Mouse (Mus musculus) neural tube, embryonic 12.5 days (tissue): ENCODE data around the gene Ube2l6. TPM values are rescaled to one million over a fixed set of nuclear protein-coding genes. Genes with fewer than 3 reads are reported as not detected.
"Not testable (repeated sequence)": the region's sequence is repeated elsewhere in the genome, so short reads cannot be mapped to it uniquely, and the experiment has no call there.

ENCODE experiments used
- ATAC-seq: fragments of 200-750 bp; cut with Nextera tagmentation; 2 replicates; pipeline ENCODE4 v1.8.0; 2017; ENCODE audit warnings: low read depth, mild to moderate bottlenecking, moderate TSS enrichment, moderate library complexity; ENCODE audit not compliant: low FRiP score
- H3K27ac ChIP-seq: fragments of 300-500 bp; sonication (generic); 2 replicates; pipeline ENCODE4 v1.5.1; 2016
- H3K27me3 ChIP-seq: fragments of 300-500 bp; sonication (generic); replicated peaks from 2 replicates; pipeline ENCODE4 v1.6.1; 2016; ENCODE audit warnings: mild to moderate bottlenecking
- H3K36me3 ChIP-seq: fragments of 300-500 bp; sonication (generic); 2 replicates; pipeline ENCODE4 v1.6.1; 2016; ENCODE audit warnings: mild to moderate bottlenecking
- H3K4me1 ChIP-seq: fragments of 300-500 bp; sonication (generic); 2 replicates; pipeline ENCODE4 v1.6.1; 2016
- H3K4me2 ChIP-seq: fragments of 300-500 bp; sonication (generic); replicated peaks from 2 replicates; pipeline ENCODE4 v1.6.1; 2016; ENCODE audit warnings: mild to moderate bottlenecking
- H3K4me3 ChIP-seq: fragments of 300-500 bp; sonication (generic); 2 replicates; pipeline ENCODE4 v1.5.1; 2016
- H3K9ac ChIP-seq: fragments of 300-500 bp; sonication (generic); 2 replicates; pipeline ENCODE4 v1.6.1; 2016; ENCODE audit warnings: mild to moderate bottlenecking
- H3K9me3 ChIP-seq: fragments of 300-500 bp; sonication (generic); 2 replicates; pipeline ENCODE4 v1.6.1; 2016; ENCODE audit warnings: mild to moderate bottlenecking
- WGBS: fragments of 180-500 bp; shearing (Covaris S2); methylation state at CpG from one replicate; pipeline ENCODE4 v1.1.7; 2016; 5-methylcytosine and 5-hydroxymethylcytosine counted together
- polyA plus RNA-seq: library from polyadenylated mRNA; unstranded; fragments of >200 nt; fragmentation: Nextera tagmentation; extraction: Ambion mirVana; gene quantifications from 2 replicates; pipeline ENCODE4 v1.2.1, GENCODE M21; 2016

Gene Ube2l6
- polyA plus RNA-seq, 1 experiment from 2014 or later: 23.2 TPM

DNA sequence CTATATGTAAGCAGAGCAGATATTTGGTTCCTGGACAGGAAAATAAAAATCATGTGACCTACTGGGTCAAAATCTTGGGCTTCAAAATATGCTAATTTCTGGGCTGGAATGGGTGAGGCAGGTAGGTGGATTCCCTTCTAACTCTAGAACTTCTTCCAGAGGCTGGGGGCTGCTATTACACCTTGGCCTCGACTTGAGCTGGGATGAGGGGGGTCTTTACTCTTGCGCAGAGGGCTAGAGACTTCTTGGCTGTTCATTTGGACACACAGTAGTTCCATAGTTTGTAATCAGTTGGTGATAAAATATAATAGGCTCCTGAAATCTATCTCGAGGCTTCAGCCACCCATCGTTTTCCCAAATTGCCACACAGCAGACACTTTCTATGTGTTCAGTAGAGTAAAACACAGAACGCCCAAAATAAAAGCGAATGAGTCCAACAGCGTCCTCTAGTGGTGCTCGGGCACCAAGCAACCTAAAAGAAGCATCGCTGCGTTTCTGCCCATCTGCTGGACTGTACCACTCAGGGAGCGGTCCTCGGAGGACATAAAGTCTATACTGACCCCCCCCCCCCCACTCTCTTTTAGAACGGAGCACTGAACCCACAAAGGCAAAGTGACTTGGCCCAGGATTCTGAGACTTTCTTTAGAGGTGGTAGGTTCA, 665 bp upstream of the Ube2l6 start:
- 10% methylated on average over 13 of the region's 13 CpGs for WGBS
- Histone ChIP-seq H3K27me3 (no peaks in the 10 kb centered on the region), H3K9ac (peak overlapping the region; percentile 52), H3K4me2 (peak overlapping the region; percentile 97), H3K36me3 (no peaks in the 10 kb centered on the region), H3K9me3 (0 out of 2 replicates have a peak, but pooled peaks cover 4% of the 10 kb centered on the region), H3K4me3 (peak overlapping the region; percentile 57), H3K4me1 (no peaks in the 10 kb centered on the region; the same call in 1 of the 2 replicates), H3K27ac (no peak overlapping the region)
- ATAC-seq: peak; percentile 74

DNA sequence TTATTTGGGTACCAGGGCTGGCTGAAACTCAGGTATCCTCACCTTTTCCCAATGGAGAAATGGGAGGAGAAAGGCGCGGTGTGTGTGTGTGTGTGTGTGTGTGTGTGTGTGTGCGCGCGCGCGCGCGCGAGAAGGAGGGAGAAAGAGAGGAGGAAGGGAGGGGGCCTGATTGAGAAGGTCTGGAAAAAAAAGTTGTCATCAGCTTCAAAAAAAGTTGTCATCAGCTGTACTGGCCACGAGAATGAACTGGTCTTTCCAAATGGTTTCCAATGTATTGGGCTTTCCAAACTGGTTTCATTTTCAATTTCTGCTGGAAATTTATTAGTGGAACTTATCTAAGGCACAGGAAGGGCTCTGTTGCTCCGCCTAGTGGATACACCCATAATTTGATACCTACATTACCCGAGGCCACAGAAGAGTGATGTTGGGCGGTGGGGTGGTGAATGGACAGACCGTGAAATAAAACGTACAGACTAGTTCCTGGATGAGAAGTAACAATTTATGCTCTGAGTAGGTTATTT, 473 bp downstream of the Ube2l6 start:
- peak overlapping the region; percentile 97 for H3K4me2 ChIP-seq
- ATAC-seq: peak; percentile 62
- under 1% methylated on average over 16 of the region's 16 CpGs for WGBS
- peak overlapping the region; percentile 52 for H3K9ac ChIP-seq
- no peaks in the 10 kb centered on the region for H3K36me3 ChIP-seq
- H3K9me3 ChIP-seq: 0 out of 2 replicates have a peak, but pooled peaks cover 4% of the 10 kb centered on the region
- H3K27ac ChIP-seq: no peak overlapping the region
- no peaks in the 10 kb centered on the region; the same call in 1 of the 2 replicates for H3K4me1 ChIP-seq
- no peaks in the 10 kb centered on the region for H3K27me3 ChIP-seq
- H3K4me3 ChIP-seq: peak overlapping the region; percentile 57

DNA sequence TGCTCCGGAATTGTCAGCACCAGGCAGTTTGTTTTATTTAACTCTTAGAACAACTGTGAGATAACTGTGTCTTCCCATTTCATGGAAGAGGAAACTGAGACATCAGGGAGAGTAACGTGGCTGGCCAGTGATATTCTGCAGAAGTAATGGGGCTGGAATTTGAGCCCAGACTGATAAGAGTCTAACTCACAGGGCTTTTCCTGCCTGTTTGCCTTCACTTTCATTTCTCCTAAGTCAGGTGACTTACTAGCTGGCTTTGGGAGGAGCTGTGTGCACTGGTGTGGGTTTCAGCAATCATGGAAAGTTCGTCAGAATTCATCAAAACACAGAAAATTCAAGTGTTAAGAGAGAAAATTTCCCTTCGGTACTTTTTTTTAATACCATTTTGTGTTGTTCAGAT, 1.7 kb downstream of the Ube2l6 start:
- Histone ChIP-seq H3K27ac (no peak overlapping the region), H3K4me1 (no peaks in the 10 kb centered on the region; the same call in 1 of the 2 replicates), H3K4me2 (no peak overlapping the region), H3K9me3 (no peaks in the 10 kb centered on the region), H3K4me3 (no peak overlapping the region), H3K27me3 (no peaks in the 10 kb centered on the region), H3K9ac (no peak overlapping the region), H3K36me3 (no peaks in the 10 kb centered on the region)
- 87% methylated on average over 4 of the region's 4 CpGs for WGBS
- no peak for ATAC-seq

DNA sequence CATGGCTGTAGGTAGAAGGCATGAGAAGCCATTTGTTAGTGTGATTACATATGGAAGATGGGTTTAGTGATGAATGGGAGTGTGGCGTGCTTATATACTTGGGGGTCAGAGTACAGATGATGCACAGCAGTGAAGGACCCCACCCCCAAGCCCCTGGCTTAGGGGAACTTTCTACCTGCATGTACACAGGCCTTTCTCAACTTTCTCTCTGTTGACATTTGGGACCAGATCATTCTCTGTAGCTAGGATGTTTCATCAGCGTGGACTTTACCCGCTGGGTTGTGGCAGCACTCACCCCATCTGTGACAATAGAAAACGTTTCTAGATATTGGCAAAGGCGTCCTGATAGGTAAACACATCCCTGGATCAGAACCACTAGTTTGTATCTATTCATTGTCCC, 2.6 kb downstream of the Ube2l6 start:
- H3K4me2 ChIP-seq, H3K27ac ChIP-seq, H3K9ac ChIP-seq, ATAC-seq, H3K4me1 ChIP-seq, H3K9me3 ChIP-seq, H3K36me3 ChIP-seq, H3K27me3 ChIP-seq, H3K4me3 ChIP-seq: not testable (repeated sequence)
- WGBS: 81% methylated on average over 5 of the region's 5 CpGs

DNA sequence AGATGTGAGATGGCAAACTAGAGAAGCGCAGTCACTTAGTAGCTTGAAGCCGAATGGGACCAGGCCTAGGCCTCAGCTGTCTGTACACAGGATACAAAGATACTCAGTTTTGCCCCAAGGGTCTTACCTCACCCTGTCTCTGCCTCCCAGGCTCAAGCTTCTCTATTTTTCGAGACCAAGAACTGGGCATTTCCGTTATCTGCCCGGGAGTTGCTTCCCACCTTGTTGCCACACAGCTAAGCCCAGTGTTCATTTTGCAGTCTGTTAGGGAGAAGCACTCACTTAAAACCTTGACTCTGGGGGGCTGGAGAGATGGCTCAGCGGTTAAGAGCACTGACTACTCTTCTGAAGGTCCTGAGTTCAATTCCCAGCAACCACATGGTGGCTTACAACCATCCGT, 5.3 kb downstream of the Ube2l6 start:
- 89% methylated on average over 7 of the region's 7 CpGs for WGBS

DNA sequence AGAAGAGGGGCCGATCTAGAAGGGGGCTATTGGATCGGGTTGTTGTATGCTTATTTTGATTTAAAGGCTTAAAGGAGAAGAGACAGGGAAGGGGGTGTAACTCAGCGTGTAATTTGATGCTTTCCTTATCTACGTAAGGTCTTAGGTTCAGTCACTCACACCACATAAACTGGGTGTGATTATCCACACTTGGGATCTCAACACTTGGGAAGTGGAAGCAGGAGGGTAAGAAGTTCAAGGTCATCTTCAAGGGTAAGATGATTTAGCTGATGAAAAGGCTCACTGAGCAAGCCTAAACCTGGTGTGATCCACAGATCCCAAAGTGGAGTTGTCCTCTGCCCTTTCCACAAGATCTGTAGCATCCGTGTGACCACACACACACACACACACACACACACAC, 7.9 kb downstream of the Ube2l6 start:
- H3K4me3 ChIP-seq: no peak overlapping the region
- H3K4me1 ChIP-seq: no peaks in the 10 kb centered on the region
- H3K27me3 ChIP-seq: no peaks in the 10 kb centered on the region
- no peak overlapping the region for H3K9ac ChIP-seq
- H3K4me2 ChIP-seq: no peak overlapping the region
- H3K36me3 ChIP-seq: no peaks in the 10 kb centered on the region
- no peaks in the 10 kb centered on the region; the same call in 1 of the 2 replicates for H3K9me3 ChIP-seq
- no peak for ATAC-seq
- no peak overlapping the region for H3K27ac ChIP-seq
- 84% methylated on average over 5 of the region's 5 CpGs for WGBS

More for the DNA sequence above, 5.3 kb downstream of the Ube2l6 start:
- no peaks in the 10 kb centered on the region for H3K27me3 ChIP-seq
- H3K4me2 ChIP-seq: no peak overlapping the region
- H3K9me3 ChIP-seq: no peaks in the 10 kb centered on the region; the same call in 1 of the 2 replicates
- no peaks in the 10 kb centered on the region for H3K36me3 ChIP-seq
- no peak for ATAC-seq
- H3K4me3 ChIP-seq: no peak overlapping the region
- no peak overlapping the region for H3K9ac ChIP-seq
- no peaks in the 10 kb centered on the region for H3K4me1 ChIP-seq
- no peak overlapping the region for H3K27ac ChIP-seq

DNA sequence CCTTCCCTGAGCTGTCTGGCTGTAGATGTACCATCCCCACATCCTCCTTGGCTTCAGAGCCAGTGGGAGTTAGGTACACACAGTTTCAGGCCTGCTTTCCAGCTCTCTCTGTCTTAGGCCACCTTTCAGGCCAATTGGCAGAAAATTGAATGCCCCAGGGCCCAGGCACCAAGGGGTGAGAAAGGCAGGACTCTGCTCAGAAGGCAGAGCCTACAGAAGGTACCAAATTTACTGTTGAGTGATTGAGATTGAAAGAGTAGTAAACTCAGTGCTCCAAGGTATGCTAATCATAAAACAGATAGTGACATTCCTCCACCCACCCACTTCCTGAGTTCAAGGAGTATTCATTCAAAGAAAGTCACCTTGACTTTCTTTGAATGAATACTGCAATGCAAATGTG, 10.7 kb downstream of the Ube2l6 start:
- H3K27ac ChIP-seq: no peak overlapping the region

DNA sequence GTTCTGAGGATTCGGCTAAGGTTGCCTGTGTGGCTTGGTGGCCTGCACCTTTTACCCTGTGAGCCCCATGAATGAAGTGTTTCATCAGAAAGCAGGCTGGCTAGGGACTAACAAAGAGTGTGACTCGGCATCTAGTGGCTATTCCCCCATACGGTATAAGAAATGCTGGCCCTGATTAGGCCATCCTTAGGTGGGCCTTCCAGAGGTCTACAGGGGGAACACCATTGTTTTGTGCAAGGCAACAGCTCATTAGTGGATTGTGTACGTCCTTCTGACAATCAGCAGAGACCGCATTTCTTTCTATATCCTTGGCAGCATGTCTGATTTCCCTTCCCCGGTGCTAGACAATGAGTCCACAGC, 11.9 kb downstream of the Ube2l6 start:
- no peaks in the 10 kb centered on the region for H3K4me1 ChIP-seq
- H3K9ac ChIP-seq: no peak overlapping the region
- no peaks in the 10 kb centered on the region for H3K27me3 ChIP-seq
- WGBS: 82% methylated on average over 6 of the region's 6 CpGs
- peak overlapping the region; percentile 44; the same call in 1 of the 2 replicates for H3K4me2 ChIP-seq
- H3K27ac ChIP-seq: no peak overlapping the region
- no peak overlapping the region for H3K4me3 ChIP-seq
- 0 out of 2 replicates have a peak, but pooled peaks have one; percentile 39 for ATAC-seq
- no peaks in the 10 kb centered on the region for H3K36me3 ChIP-seq
- no peaks in the 10 kb centered on the region; the same call in 1 of the 2 replicates for H3K9me3 ChIP-seq

More for the DNA sequence above, 10.7 kb downstream of the Ube2l6 start:
- H3K9me3 ChIP-seq: no peaks in the 10 kb centered on the region; the same call in 1 of the 2 replicates
- H3K9ac ChIP-seq: no peak overlapping the region
- no peak overlapping the region for H3K4me2 ChIP-seq
- no peak overlapping the region for H3K4me3 ChIP-seq
- no peak for ATAC-seq
- no peaks in the 10 kb centered on the region for H3K27me3 ChIP-seq
- no peaks in the 10 kb centered on the region for H3K36me3 ChIP-seq
- no peaks in the 10 kb centered on the region for H3K4me1 ChIP-seq

DNA sequence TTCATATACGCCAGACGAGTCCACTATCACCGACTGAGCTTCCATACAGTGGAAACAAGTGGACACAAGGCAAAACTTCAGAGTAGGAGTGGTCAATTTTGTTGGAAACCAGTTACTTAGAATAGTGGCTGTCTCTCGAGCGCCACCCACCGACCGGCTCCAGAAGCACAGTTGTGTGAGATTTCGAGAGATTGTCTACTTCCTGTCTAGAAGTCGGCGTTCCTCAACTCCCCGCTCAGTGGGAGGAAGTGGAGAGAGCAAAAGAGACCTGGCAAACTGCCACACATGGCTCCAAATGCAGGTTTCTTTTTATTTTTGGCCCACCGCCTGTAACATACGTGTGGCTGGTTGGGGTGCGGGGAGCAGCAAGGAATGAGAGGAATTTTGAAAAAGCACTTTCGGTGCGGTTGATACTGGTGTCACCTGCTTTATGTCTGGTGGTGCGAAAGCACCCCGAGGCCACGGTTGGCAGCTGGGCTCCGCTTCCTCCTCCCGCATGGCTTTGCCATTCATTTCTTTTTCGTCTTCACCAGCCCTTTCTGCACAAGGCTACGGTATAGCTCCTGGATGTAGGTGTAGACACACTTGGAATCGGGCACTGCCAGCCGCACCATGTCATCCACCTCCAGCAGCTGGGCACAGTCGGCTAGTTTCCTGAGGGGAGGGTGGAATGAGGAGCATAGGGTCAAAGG, 12.4 kb downstream of the Ube2l6 start:
- no peak overlapping the region for H3K4me3 ChIP-seq
- no peaks in the 10 kb centered on the region for H3K4me1 ChIP-seq
- H3K9ac ChIP-seq: no peak overlapping the region
- H3K9me3 ChIP-seq: no peaks in the 10 kb centered on the region; the same call in 1 of the 2 replicates
- WGBS: 43% methylated on average over 26 of the region's 26 CpGs
- no peaks in the 10 kb centered on the region for H3K36me3 ChIP-seq
- H3K27ac ChIP-seq: no peak overlapping the region
- peak; percentile 70 for ATAC-seq
- H3K4me2 ChIP-seq: peak overlapping the region; percentile 44
- no peaks in the 10 kb centered on the region for H3K27me3 ChIP-seq

DNA sequence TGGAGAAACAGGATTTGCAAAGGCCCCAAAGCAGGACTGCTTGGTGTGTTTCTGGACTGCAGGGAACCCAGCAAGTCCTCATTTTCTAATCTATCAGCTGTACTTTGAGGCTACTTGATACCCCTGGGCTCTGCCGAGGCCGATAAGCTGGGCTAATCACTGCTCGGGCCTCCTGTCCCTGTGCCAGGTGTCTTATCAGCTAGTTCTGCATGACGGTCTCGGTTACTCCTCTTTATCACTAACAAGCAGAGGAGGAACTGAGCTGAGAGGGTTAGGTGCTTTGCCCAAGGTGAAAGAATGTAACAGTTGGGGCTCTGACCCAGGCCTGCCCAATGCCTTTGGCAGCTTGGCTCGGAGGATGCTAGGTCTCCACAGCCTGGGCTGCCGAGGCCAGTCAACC, 13.3 kb downstream of the Ube2l6 start:
- Histone ChIP-seq H3K9ac (no peak overlapping the region), H3K27ac (no peak overlapping the region), H3K4me3 (no peak overlapping the region), H3K36me3 (no peaks in the 10 kb centered on the region), H3K4me2 (no peak overlapping the region), H3K27me3 (no peaks in the 10 kb centered on the region), H3K9me3 (no peaks in the 10 kb centered on the region; the same call in 1 of the 2 replicates), H3K4me1 (no peaks in the 10 kb centered on the region)
- 89% methylated on average over 7 of the region's 7 CpGs for WGBS
- ATAC-seq: no peak

DNA sequence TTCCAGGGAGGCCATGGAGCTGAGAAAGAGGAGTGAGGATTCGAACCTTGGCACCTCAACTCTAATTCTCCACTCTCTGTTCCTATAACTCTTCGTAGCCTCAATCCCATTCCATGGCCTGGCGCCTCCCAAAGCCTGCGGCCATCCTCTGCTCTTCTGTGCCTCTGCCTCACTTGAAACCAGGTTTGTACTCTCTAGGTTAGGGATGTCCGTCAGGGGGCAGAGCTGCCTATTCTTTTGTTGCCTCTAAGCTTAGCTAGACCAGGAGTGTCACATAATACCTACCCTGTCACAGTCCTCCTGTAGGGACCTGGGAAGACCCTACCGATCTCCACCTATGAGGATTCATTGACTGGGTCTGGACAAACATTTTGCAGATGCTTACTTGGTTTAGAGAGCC, 14.0 kb downstream of the Ube2l6 start:
- no peak overlapping the region for H3K27ac ChIP-seq
- no peak overlapping the region for H3K9ac ChIP-seq
- no peaks in the 10 kb centered on the region for H3K36me3 ChIP-seq
- 82% methylated on average over 6 of the region's 6 CpGs for WGBS
- no peak overlapping the region for H3K4me2 ChIP-seq
- H3K27me3 ChIP-seq: no peaks in the 10 kb centered on the region
- no peak overlapping the region for H3K4me3 ChIP-seq
- ATAC-seq: no peak
- no peaks in the 10 kb centered on the region for H3K4me1 ChIP-seq
- no peaks in the 10 kb centered on the region; the same call in 1 of the 2 replicates for H3K9me3 ChIP-seq

DNA sequence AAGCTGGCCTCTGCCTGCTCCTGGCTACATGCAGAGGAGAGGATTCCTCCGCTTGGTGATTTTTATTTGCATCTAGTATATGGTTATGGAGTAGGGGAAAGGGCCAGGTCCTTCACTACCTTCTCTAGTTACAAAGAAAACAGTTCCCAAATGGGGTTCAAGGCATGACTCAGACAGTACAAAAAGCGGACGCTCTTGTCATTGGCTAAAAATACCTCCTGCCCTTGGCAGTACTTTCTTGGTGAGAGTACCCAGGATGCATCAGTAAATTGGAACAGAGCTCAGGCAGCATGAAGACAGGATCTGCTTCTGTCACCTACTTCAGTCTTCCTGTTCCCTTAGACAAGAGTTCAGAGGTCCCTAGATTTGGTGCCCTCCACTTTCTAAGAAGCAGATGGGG, 21.2 kb downstream of the Ube2l6 start:
- no peaks in the 10 kb centered on the region for H3K36me3 ChIP-seq
- H3K27me3 ChIP-seq: 0 out of 2 replicates have a peak, but pooled peaks cover 3% of the 10 kb centered on the region
- no peak for ATAC-seq
- WGBS: 68% methylated on average over 3 of the region's 3 CpGs
- H3K4me3 ChIP-seq: no peak overlapping the region
- H3K27ac ChIP-seq: no peak overlapping the region
- no peak overlapping the region for H3K4me2 ChIP-seq
- H3K9me3 ChIP-seq: no peaks in the 10 kb centered on the region
- H3K4me1 ChIP-seq: no peaks in the 10 kb centered on the region
- no peak overlapping the region for H3K9ac ChIP-seq
